Mouse (Mus musculus): ENCODE measurements around the gene Fam19a1. TPM values are rescaled to one million over a fixed set of nuclear protein-coding genes. Genes with fewer than 3 reads are reported as not detected.

Gene Fam19a1
- polyA plus RNA-seq, 1 experiment from 2014 or later = 1.7 TPM

GRCm38 (mm10) chr6:96432397-96432796 is 319.4 kb downstream of the Fam19a1 start:
- DNase-seq (ENCODE audit: low spot score) (no peak), ATAC-seq (ENCODE audit: low FRiP score) (no peak)
- Histone ChIP-seq H3K36me3 (ENCODE audit: control insufficient read depth, insufficient read depth, low read length) (no peaks in the 10 kb centered on the region), H3K4me2 (replicated peaks; ENCODE audit: low read depth, low read length) (no peak overlapping the region), H3K27ac (ENCODE audit: low read depth, low read length) (no peak overlapping the region), H3K9me3 (ENCODE audit: control insufficient read depth, low read length) (no peaks in the 10 kb centered on the region), H3K4me3 (ENCODE audit: low read depth, low read length) (no peak overlapping the region), H3K4me1 (replicated peaks; ENCODE audit: control insufficient read depth, insufficient read depth, low read length) (no peaks in the 10 kb centered on the region), H3K9ac (ENCODE audit: low read depth, low read length) (no peak overlapping the region), H3K27me3 (ENCODE audit: control insufficient read depth, insufficient read depth, low read length) (no peaks in the 10 kb centered on the region)
- WGBS = 71% methylated on average over 3 of the region's 3 CpGs

DNA sequence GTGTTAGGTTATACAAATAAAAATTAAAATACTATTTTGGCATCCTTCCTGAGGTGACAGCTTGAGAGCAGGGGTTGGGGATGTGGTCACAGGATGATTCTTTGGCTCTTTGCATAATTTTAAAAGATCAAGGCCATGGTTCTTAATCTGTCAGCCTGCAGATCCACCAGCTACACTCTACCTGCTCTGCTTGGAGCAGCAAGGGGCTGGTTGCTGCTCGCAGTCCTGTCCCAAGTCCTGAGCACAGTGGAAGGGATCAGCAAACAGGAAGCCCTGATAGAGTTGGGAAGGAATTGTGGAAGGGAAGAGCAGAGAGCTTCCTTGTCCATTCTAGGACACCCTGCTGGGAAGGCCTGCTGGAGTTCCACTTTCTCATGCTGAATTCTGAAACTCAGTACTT is 320.9 kb downstream of the Fam19a1 start:
- H3K36me3 ChIP-seq (ENCODE audit: control insufficient read depth, insufficient read depth, low read length) = no peaks in the 10 kb centered on the region
- H3K27ac ChIP-seq (ENCODE audit: low read depth, low read length) = no peak overlapping the region
- no peak for DNase-seq (ENCODE audit: low spot score)
- no peak overlapping the region for H3K4me2 ChIP-seq (replicated peaks; ENCODE audit: low read depth, low read length)
- ATAC-seq (ENCODE audit: low FRiP score) = no peak
- H3K27me3 ChIP-seq (ENCODE audit: control insufficient read depth, insufficient read depth, low read length) = no peaks in the 10 kb centered on the region
- no peak overlapping the region for H3K4me3 ChIP-seq (ENCODE audit: low read depth, low read length)
- 78% methylated on average over 1 of the region's 1 CpGs for WGBS
- H3K4me1 ChIP-seq (replicated peaks; ENCODE audit: control insufficient read depth, insufficient read depth, low read length) = no peaks in the 10 kb centered on the region
- no peak overlapping the region for H3K9ac ChIP-seq (ENCODE audit: low read depth, low read length)
- no peaks in the 10 kb centered on the region for H3K9me3 ChIP-seq (ENCODE audit: control insufficient read depth, low read length)

GRCm38 (mm10) chr6:96435545-96435944 is 322.6 kb downstream of the Fam19a1 start:
- Histone ChIP-seq H3K4me1 (replicated peaks; ENCODE audit: control insufficient read depth, insufficient read depth, low read length) (no peaks in the 10 kb centered on the region), H3K9me3 (ENCODE audit: control insufficient read depth, low read length) (no peaks in the 10 kb centered on the region), H3K9ac (ENCODE audit: low read depth, low read length) (no peak overlapping the region), H3K4me3 (ENCODE audit: low read depth, low read length) (no peak overlapping the region), H3K27me3 (ENCODE audit: control insufficient read depth, insufficient read depth, low read length) (no peaks in the 10 kb centered on the region), H3K36me3 (ENCODE audit: control insufficient read depth, insufficient read depth, low read length) (no peaks in the 10 kb centered on the region), H3K27ac (ENCODE audit: low read depth, low read length) (no peak overlapping the region), H3K4me2 (replicated peaks; ENCODE audit: low read depth, low read length) (no peak overlapping the region)
- DNase-seq (ENCODE audit: low spot score) (no peak), ATAC-seq (ENCODE audit: low FRiP score) (no peak)
- WGBS = 83% methylated on average over 2 of the region's 2 CpGs

DNA sequence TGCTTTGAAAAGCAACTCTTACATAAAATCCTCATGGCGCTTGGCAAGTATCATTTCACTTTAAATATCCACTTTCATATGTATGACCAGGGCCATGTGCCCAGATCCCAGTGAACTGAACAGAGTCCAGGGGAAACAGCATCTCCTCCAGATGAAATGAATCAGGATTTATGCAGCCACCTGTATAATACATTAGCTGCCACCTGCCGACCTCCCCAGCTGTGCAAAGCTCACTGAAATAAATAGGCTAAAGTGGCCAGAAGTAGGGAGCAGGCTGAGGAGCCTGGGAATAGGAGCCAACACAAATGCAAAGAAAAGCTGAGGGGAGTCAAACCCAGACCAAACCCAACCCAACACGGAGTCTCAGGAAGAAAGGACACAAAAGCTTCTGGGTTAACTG is 324.9 kb downstream of the Fam19a1 start:
- Histone ChIP-seq H3K4me2 (replicated peaks; ENCODE audit: low read depth, low read length) (no peak overlapping the region), H3K27me3 (ENCODE audit: control insufficient read depth, insufficient read depth, low read length) (no peaks in the 10 kb centered on the region), H3K9me3 (ENCODE audit: control insufficient read depth, low read length) (no peaks in the 10 kb centered on the region), H3K4me1 (replicated peaks; ENCODE audit: control insufficient read depth, insufficient read depth, low read length) (no peaks in the 10 kb centered on the region), H3K27ac (ENCODE audit: low read depth, low read length) (no peak overlapping the region), H3K36me3 (ENCODE audit: control insufficient read depth, insufficient read depth, low read length) (no peaks in the 10 kb centered on the region), H3K4me3 (ENCODE audit: low read depth, low read length) (no peak overlapping the region), H3K9ac (ENCODE audit: low read depth, low read length) (no peak overlapping the region)
- DNase-seq (ENCODE audit: low spot score) (no peak), ATAC-seq (ENCODE audit: low FRiP score) (no peak)
- 62% methylated on average over 3 of the region's 3 CpGs for WGBS

GRCm38 (mm10) chr6:96439419-96439818 is 326.5 kb downstream of the Fam19a1 start:
- Histone ChIP-seq H3K4me1 (replicated peaks; ENCODE audit: control insufficient read depth, insufficient read depth, low read length) (no peaks in the 10 kb centered on the region), H3K4me2 (replicated peaks; ENCODE audit: low read depth, low read length) (no peak overlapping the region), H3K9me3 (ENCODE audit: control insufficient read depth, low read length) (no peaks in the 10 kb centered on the region), H3K36me3 (ENCODE audit: control insufficient read depth, insufficient read depth, low read length) (no peaks in the 10 kb centered on the region), H3K4me3 (ENCODE audit: low read depth, low read length) (no peak overlapping the region), H3K27ac (ENCODE audit: low read depth, low read length) (no peak overlapping the region), H3K27me3 (ENCODE audit: control insufficient read depth, insufficient read depth, low read length) (no peaks in the 10 kb centered on the region), H3K9ac (ENCODE audit: low read depth, low read length) (no peak overlapping the region)
- no peak for DNase-seq (ENCODE audit: low spot score)
- WGBS = 76% methylated on average over 2 of the region's 2 CpGs
- no peak for ATAC-seq (ENCODE audit: low FRiP score)

- H3K9me3 ChIP-seq (ENCODE audit: control insufficient read depth, low read length) = no peaks in the 10 kb centered on the region
- H3K36me3 ChIP-seq (ENCODE audit: control insufficient read depth, insufficient read depth, low read length) = no peaks in the 10 kb centered on the region
- H3K9ac ChIP-seq (ENCODE audit: low read depth, low read length) = no peak overlapping the region
- H3K4me1 ChIP-seq (replicated peaks; ENCODE audit: control insufficient read depth, insufficient read depth, low read length) = no peaks in the 10 kb centered on the region
- H3K4me3 ChIP-seq (ENCODE audit: low read depth, low read length) = no peak overlapping the region
- DNase-seq (ENCODE audit: low spot score) (no peak), ATAC-seq (ENCODE audit: low FRiP score) (no peak)
- no peak overlapping the region for H3K4me2 ChIP-seq (replicated peaks; ENCODE audit: low read depth, low read length)
- WGBS = 94% methylated on average over 3 of the region's 3 CpGs
- H3K27ac ChIP-seq (ENCODE audit: low read depth, low read length) = no peak overlapping the region
- H3K27me3 ChIP-seq (ENCODE audit: control insufficient read depth, insufficient read depth, low read length) = no peaks in the 10 kb centered on the region
Observed at GRCm38 (mm10) chr6:96441971-96442370, 329.0 kb downstream of the Fam19a1 start.

- H3K4me1 ChIP-seq (replicated peaks; ENCODE audit: control insufficient read depth, insufficient read depth, low read length) = no peaks in the 10 kb centered on the region
- DNase-seq (ENCODE audit: low spot score) = no peak
- no peaks in the 10 kb centered on the region for H3K9me3 ChIP-seq (ENCODE audit: control insufficient read depth, low read length)
- no peaks in the 10 kb centered on the region for H3K36me3 ChIP-seq (ENCODE audit: control insufficient read depth, insufficient read depth, low read length)
- H3K4me2 ChIP-seq (replicated peaks; ENCODE audit: low read depth, low read length) = no peak overlapping the region
- ATAC-seq (ENCODE audit: low FRiP score) = no peak
- no peak overlapping the region for H3K27ac ChIP-seq (ENCODE audit: low read depth, low read length)
- no peak overlapping the region for H3K4me3 ChIP-seq (ENCODE audit: low read depth, low read length)
- H3K27me3 ChIP-seq (ENCODE audit: control insufficient read depth, insufficient read depth, low read length) = no peaks in the 10 kb centered on the region
- 87% methylated on average over 4 of the region's 4 CpGs for WGBS
- H3K9ac ChIP-seq (ENCODE audit: low read depth, low read length) = no peak overlapping the region
Observed at GRCm38 (mm10) chr6:96447466-96447865, 334.5 kb downstream of the Fam19a1 start.

DNA sequence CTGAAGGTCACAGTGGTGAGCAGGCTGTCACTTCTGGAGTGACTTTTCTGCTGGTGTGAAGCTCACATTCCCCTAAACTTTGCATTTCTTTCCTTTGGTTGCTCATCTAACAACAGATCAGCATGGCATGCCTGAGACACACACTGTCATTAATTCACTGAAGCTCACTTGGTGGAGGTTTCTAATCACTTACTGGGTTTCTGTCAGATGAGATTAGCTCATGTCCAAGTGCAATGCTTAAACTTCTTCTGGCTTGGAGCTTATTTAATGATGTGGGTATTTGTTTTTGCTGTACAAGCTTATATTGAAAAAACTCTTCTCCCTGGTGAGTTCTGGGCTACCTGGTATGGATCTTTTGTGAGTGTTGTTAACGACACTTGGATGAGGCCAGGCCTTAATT is 343.3 kb downstream of the Fam19a1 start:
- no peaks in the 10 kb centered on the region for H3K9me3 ChIP-seq (ENCODE audit: control insufficient read depth, low read length)
- DNase-seq (ENCODE audit: low spot score) = no peak
- H3K36me3 ChIP-seq (ENCODE audit: control insufficient read depth, insufficient read depth, low read length) = no peaks in the 10 kb centered on the region
- H3K27ac ChIP-seq (ENCODE audit: low read depth, low read length) = no peak overlapping the region
- no peak overlapping the region for H3K9ac ChIP-seq (ENCODE audit: low read depth, low read length)
- ATAC-seq (ENCODE audit: low FRiP score) = no peak
- H3K4me1 ChIP-seq (replicated peaks; ENCODE audit: control insufficient read depth, insufficient read depth, low read length) = no peaks in the 10 kb centered on the region
- 69% methylated on average over 1 of the region's 1 CpGs for WGBS
- H3K27me3 ChIP-seq (ENCODE audit: control insufficient read depth, insufficient read depth, low read length) = no peaks in the 10 kb centered on the region
- no peak overlapping the region for H3K4me2 ChIP-seq (replicated peaks; ENCODE audit: low read depth, low read length)
- no peak overlapping the region for H3K4me3 ChIP-seq (ENCODE audit: low read depth, low read length)

- Histone ChIP-seq H3K27me3 (ENCODE audit: control insufficient read depth, insufficient read depth, low read length) (no peaks in the 10 kb centered on the region), H3K36me3 (ENCODE audit: control insufficient read depth, insufficient read depth, low read length) (no peaks in the 10 kb centered on the region), H3K9me3 (ENCODE audit: control insufficient read depth, low read length) (no peaks in the 10 kb centered on the region), H3K27ac (ENCODE audit: low read depth, low read length) (no peak overlapping the region), H3K4me2 (replicated peaks; ENCODE audit: low read depth, low read length) (no peak overlapping the region), H3K9ac (ENCODE audit: low read depth, low read length) (no peak overlapping the region), H3K4me1 (replicated peaks; ENCODE audit: control insufficient read depth, insufficient read depth, low read length) (no peaks in the 10 kb centered on the region), H3K4me3 (ENCODE audit: low read depth, low read length) (no peak overlapping the region)
- 63% methylated on average over 6 of the region's 6 CpGs for WGBS
- DNase-seq (ENCODE audit: low spot score) (no peak), ATAC-seq (ENCODE audit: low FRiP score) (no peak)
Observed at GRCm38 (mm10) chr6:96457590-96458259, 344.8 kb downstream of the Fam19a1 start.

Data from hindbrain, embryonic 11.5 days (tissue).